In genomic region chr9:6831642-6832041, GRCm38 (mm10) we compare ENCODE assay signal across 4 mouse cellular contexts.
DNase-seq lines count a peak whose midpoint lies in the region; ATAC-seq lines count a peak whose summit lies in the region.
"Not testable (repeated sequence)": the region's sequence is repeated elsewhere in the genome, so short reads cannot be mapped to it uniquely, and the experiment has no call there.

No protein-coding gene starts in this region.

- peak; percentile 20; the same call in 1 of the 2 replicates for ATAC-seq in hindbrain, embryonic 11.5 days (ENCODE audit: low FRiP score)
- ATAC-seq in midbrain, embryonic 11.5 days (ENCODE audit: low FRiP score) = peak; percentile 61
- peak; percentile 67; the same call in 1 of the 2 replicates for ATAC-seq in midbrain, embryonic 12.5 days (ENCODE audit: low FRiP score, low read depth)
- ATAC-seq in midbrain, embryonic 13.5 days = 0 out of 2 replicates have a peak, but pooled peaks have one; percentile 48

- not testable (repeated sequence) for H3K27ac ChIP-seq in hindbrain, embryonic 11.5 days (ENCODE audit: low read depth, low read length); midbrain, embryonic 11.5 days (ENCODE audit: low read depth, low read length); midbrain, embryonic 12.5 days (replicated peaks); midbrain, embryonic 13.5 days

- not testable (repeated sequence) for H3K9ac ChIP-seq in hindbrain, embryonic 11.5 days (ENCODE audit: low read depth, low read length); midbrain, embryonic 11.5 days (ENCODE audit: low read length); midbrain, embryonic 12.5 days (replicated peaks); midbrain, embryonic 13.5 days (replicated peaks)

- 75% methylated on average over 6 of the region's 6 CpGs for WGBS in hindbrain, embryonic 11.5 days
- WGBS in midbrain, embryonic 11.5 days = 39% methylated on average over 6 of the region's 6 CpGs
- WGBS in midbrain, embryonic 12.5 days = 43% methylated on average over 6 of the region's 6 CpGs
- 48% methylated on average over 6 of the region's 6 CpGs for WGBS in midbrain, embryonic 13.5 days

- H3K27me3 ChIP-seq in hindbrain, embryonic 11.5 days (ENCODE audit: control insufficient read depth, insufficient read depth, low read length); midbrain, embryonic 11.5 days (ENCODE audit: control insufficient read depth, insufficient read depth, low read length); midbrain, embryonic 12.5 days; midbrain, embryonic 13.5 days: not testable (repeated sequence)

- not testable (repeated sequence) for DNase-seq in hindbrain, embryonic 11.5 days (ENCODE audit: low spot score); midbrain, embryonic 11.5 days (ENCODE audit: low spot score, missing footprints)

- H3K36me3 ChIP-seq in hindbrain, embryonic 11.5 days (ENCODE audit: control insufficient read depth, insufficient read depth, low read length); midbrain, embryonic 11.5 days (ENCODE audit: control insufficient read depth, insufficient read depth, low read length); midbrain, embryonic 12.5 days; midbrain, embryonic 13.5 days: not testable (repeated sequence)

- not testable (repeated sequence) for H3K9me3 ChIP-seq in hindbrain, embryonic 11.5 days (ENCODE audit: control insufficient read depth, low read length); midbrain, embryonic 11.5 days (ENCODE audit: control insufficient read depth, low read length); midbrain, embryonic 12.5 days; midbrain, embryonic 13.5 days

- H3K4me2 ChIP-seq in hindbrain, embryonic 11.5 days (replicated peaks; ENCODE audit: low read depth, low read length); midbrain, embryonic 11.5 days; midbrain, embryonic 12.5 days (replicated peaks); midbrain, embryonic 13.5 days (replicated peaks): not testable (repeated sequence)

- H3K4me1 ChIP-seq in hindbrain, embryonic 11.5 days (replicated peaks; ENCODE audit: control insufficient read depth, insufficient read depth, low read length); midbrain, embryonic 11.5 days (ENCODE audit: control insufficient read depth, insufficient read depth, low read length); midbrain, embryonic 12.5 days; midbrain, embryonic 13.5 days (replicated peaks): not testable (repeated sequence)

- H3K4me3 ChIP-seq in hindbrain, embryonic 11.5 days (ENCODE audit: low read depth, low read length); midbrain, embryonic 11.5 days (ENCODE audit: low read depth, low read length); midbrain, embryonic 12.5 days; midbrain, embryonic 13.5 days (replicated peaks): not testable (repeated sequence)
